In the genomic region with DNA sequence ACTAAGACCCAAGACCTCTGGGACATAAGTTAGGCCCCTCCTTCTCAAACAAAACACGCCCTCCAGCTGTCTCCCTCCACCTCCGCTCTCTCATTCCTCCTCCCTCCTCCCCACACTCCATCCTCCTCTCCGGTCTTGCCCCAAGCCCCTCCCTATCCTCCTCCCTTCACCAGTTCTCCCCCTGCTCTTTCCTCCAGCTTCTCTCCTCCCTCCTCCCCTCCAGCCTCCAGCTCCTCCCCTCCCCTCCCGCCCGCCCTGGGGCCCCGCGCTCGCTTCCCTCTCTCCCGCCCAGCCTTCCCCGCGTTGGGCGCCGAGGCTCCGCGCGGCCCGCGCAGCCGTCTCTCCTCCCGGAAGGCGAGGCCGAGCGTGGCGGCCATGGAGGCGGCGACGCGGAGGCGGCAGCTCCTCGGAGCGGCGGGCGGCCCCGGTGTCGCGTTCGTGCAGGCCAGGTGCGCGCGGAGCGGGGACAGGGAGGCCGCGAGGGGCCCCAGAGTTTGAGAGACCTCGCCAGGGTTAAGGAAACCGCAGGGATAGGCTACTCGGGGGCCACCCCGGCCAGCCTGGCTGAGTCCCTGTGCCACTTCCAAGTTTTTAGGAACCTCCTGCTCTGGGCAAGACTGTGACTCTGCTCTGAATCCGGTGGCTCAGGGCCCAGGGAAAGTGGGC, we compare ENCODE assay signal across 8 mouse cellular contexts. TPM values are rescaled to one million over a fixed set of nuclear protein-coding genes. Genes with fewer than 3 reads are reported as not detected.
A peak's percentile ranks its signal among the peaks of the same experiment; 100 is the strongest.
DNase-seq lines count a peak whose midpoint lies in the region; ATAC-seq lines count a peak whose summit lies in the region.

A gene (plus strand): TSS at position 280 of the 666 bp plus-strand sequence.

- peak within 1 kb of the TSS; percentile 80 for H3K9ac ChIP-seq in forebrain, embryonic 15.5 days (replicated peaks)
- peak within 1 kb of the TSS; percentile 96 for H3K9ac ChIP-seq in lung, embryonic 15.5 days

- WGBS in forebrain, embryonic 15.5 days = 2% methylated on average over 41 of the region's 48 CpGs
- under 1% methylated on average over 48 of the region's 48 CpGs for WGBS in lung, embryonic 15.5 days

- peak within 1 kb of the TSS; percentile 62 for H3K4me3 ChIP-seq in forebrain, embryonic 15.5 days
- peak within 1 kb of the TSS; percentile 86 for H3K4me3 ChIP-seq in lung, embryonic 15.5 days

- peak within 1 kb of the TSS; percentile 76 for H3K27ac ChIP-seq in forebrain, embryonic 15.5 days (replicated peaks)
- H3K27ac ChIP-seq in lung, embryonic 15.5 days = peak within 1 kb of the TSS; percentile 93

- no peaks in the 10 kb centered on the region for H3K27me3 ChIP-seq in forebrain, embryonic 15.5 days
- no peaks in the 10 kb centered on the region for H3K27me3 ChIP-seq in lung, embryonic 15.5 days

- ATAC-seq in forebrain, embryonic 15.5 days (replicated peaks) = peak; percentile 83
- ATAC-seq in lung, embryonic 15.5 days (ENCODE audit: borderline replicate concordance, extremely low read depth, low FRiP score, low TSS enrichment) = peak; percentile 94

- peak; percentile 93 for DNase-seq in MEL-GATA-1-ER (ENCODE audit: extremely low read depth, low read depth)
- DNase-seq in cerebellum, adult 11 months = peak; percentile 64
- peak; percentile 70 to 79 for DNase-seq in heart, postnatal 36 days
- peak; percentile 37 to 63 for DNase-seq in layer of hippocampus, adult 8-10 months (ENCODE audit: low spot score in 2 of 2)
- DNase-seq in ovary, postnatal 36 days (ENCODE audit: low spot score) = peak; percentile 79
- peak; percentile 77 for DNase-seq in thymus, postnatal 25 days

- intact Hi-C loops in heart, postnatal 36 days (cut with DNase I) = no loop called here

- peak within 1 kb of the TSS; percentile 85 for H3K4me2 ChIP-seq in forebrain, embryonic 15.5 days (replicated peaks)
- H3K4me2 ChIP-seq in lung, embryonic 15.5 days = peak within 1 kb of the TSS; percentile 92

- H3K9me3 ChIP-seq in forebrain, embryonic 15.5 days = no peaks in the 10 kb centered on the region
- H3K9me3 ChIP-seq in lung, embryonic 15.5 days = no peaks in the 10 kb centered on the region

- peaks cover 14% of the 10 kb centered on the region for H3K4me1 ChIP-seq in forebrain, embryonic 15.5 days
- peaks cover 22% of the 10 kb centered on the region for H3K4me1 ChIP-seq in lung, embryonic 15.5 days

- H3K36me3 ChIP-seq in forebrain, embryonic 15.5 days = no peaks in the 10 kb centered on the region
- no peaks in the 10 kb centered on the region for H3K36me3 ChIP-seq in lung, embryonic 15.5 days

RNA-seq across cellular contexts. Expression of the gene that starts here (rescaled TPM):
- 5.4 and 5.9 TPM in 2 replicates for polyA plus RNA-seq in forebrain, embryonic 15.5 days (2015; fragmentation: Nextera tagmentation; extraction: Ambion mirVana)
- total RNA-seq in heart, postnatal 36 days (2021) = 10 to 100 TPM; 23.8 to 26.6 TPM
- total RNA-seq in layer of hippocampus, adult 8-10 months (2022) = 10 to 100 TPM; 10.2 to 16.0 (median 14.8) TPM
- polyA plus RNA-seq in lung, embryonic 15.5 days (2015; fragmentation: Nextera tagmentation; extraction: Ambion mirVana) = 19.6 and 22.4 TPM in 2 replicates

Comparison
In these comparisons a context has a peak if more than half of its experiments do, and no peak if none do; other contexts are left out.
1. Peak in every context shown above with its lines: DNase-seq, ATAC-seq, H3K4me3 ChIP-seq and H3K27ac ChIP-seq.